Mouse (Mus musculus): ENCODE results near the gene Gm10972. TPM values are rescaled to one million over a fixed set of nuclear protein-coding genes. Genes with fewer than 3 reads are reported as not detected.
A peak's percentile ranks its signal among the peaks of the same experiment; 100 is the strongest.
"Not testable (repeated sequence)": the region's sequence is repeated elsewhere in the genome, so short reads cannot be mapped to it uniquely, and the experiment has no call there.

The Gm10972 gene
- polyA plus RNA-seq, 1 experiment from 2014 or later: not detected

GRCm38 (mm10) chr3:94621740-94622507, 21.0 kb upstream of the Gm10972 start:
- Histone ChIP-seq H3K4me2 (no peak overlapping the region), H3K9ac (no peak overlapping the region), H3K4me3 (replicated peaks) (no peak overlapping the region), H3K27me3 (replicated peaks) (no peaks in the 10 kb centered on the region), H3K9me3 (no peaks in the 10 kb centered on the region), H3K27ac (0 out of 2 replicates have a peak overlapping the region, but pooled peaks have one; percentile 44), H3K4me1 (no peaks in the 10 kb centered on the region; the same call in 1 of the 2 replicates), H3K36me3 (no peaks in the 10 kb centered on the region)
- 72% methylated on average over 11 of the region's 11 CpGs for WGBS
- ATAC-seq (ENCODE audit: insufficient read depth, low FRiP score, low read depth): peak; percentile 80; the same call in 1 of the 2 replicates

- peak; percentile 73 for ATAC-seq (ENCODE audit: insufficient read depth, low FRiP score, low read depth)
- WGBS: 85% methylated on average over 10 of the region's 10 CpGs
- H3K4me2 ChIP-seq: no peak overlapping the region
- H3K9me3 ChIP-seq: no peaks in the 10 kb centered on the region
- H3K4me1 ChIP-seq: no peaks in the 10 kb centered on the region; the same call in 1 of the 2 replicates
- no peak overlapping the region for H3K4me3 ChIP-seq (replicated peaks)
- H3K9ac ChIP-seq: no peak overlapping the region
- no peaks in the 10 kb centered on the region for H3K36me3 ChIP-seq
- no peak overlapping the region for H3K27ac ChIP-seq
- no peaks in the 10 kb centered on the region for H3K27me3 ChIP-seq (replicated peaks)
Measured at GRCm38 (mm10) chr3:94622550-94622949, 20.4 kb upstream of the Gm10972 start.

- H3K4me2 ChIP-seq: no peak overlapping the region
- no peaks in the 10 kb centered on the region for H3K9me3 ChIP-seq
- no peak overlapping the region for H3K4me3 ChIP-seq (replicated peaks)
- no peak overlapping the region for H3K27ac ChIP-seq
- ATAC-seq (ENCODE audit: insufficient read depth, low FRiP score, low read depth): no peak
- no peaks in the 10 kb centered on the region for H3K27me3 ChIP-seq (replicated peaks)
- H3K36me3 ChIP-seq: no peaks in the 10 kb centered on the region
- 88% methylated on average over 4 of the region's 4 CpGs for WGBS
- no peak overlapping the region for H3K9ac ChIP-seq
- no peaks in the 10 kb centered on the region; the same call in 1 of the 2 replicates for H3K4me1 ChIP-seq
Measured at GRCm38 (mm10) chr3:94624281-94624680, 18.6 kb upstream of the Gm10972 start.

GRCm38 (mm10) chr3:94628712-94629111, 14.2 kb upstream of the Gm10972 start:
- Histone ChIP-seq H3K4me3 (replicated peaks) (no peak overlapping the region), H3K27me3 (replicated peaks) (no peaks in the 10 kb centered on the region), H3K4me2 (no peak overlapping the region), H3K9me3 (no peaks in the 10 kb centered on the region), H3K9ac (no peak overlapping the region), H3K27ac (no peak overlapping the region), H3K36me3 (no peaks in the 10 kb centered on the region), H3K4me1 (no peaks in the 10 kb centered on the region)
- ATAC-seq (ENCODE audit: insufficient read depth, low FRiP score, low read depth): no peak
- WGBS: 90% methylated on average over 5 of the region's 5 CpGs

DNA sequence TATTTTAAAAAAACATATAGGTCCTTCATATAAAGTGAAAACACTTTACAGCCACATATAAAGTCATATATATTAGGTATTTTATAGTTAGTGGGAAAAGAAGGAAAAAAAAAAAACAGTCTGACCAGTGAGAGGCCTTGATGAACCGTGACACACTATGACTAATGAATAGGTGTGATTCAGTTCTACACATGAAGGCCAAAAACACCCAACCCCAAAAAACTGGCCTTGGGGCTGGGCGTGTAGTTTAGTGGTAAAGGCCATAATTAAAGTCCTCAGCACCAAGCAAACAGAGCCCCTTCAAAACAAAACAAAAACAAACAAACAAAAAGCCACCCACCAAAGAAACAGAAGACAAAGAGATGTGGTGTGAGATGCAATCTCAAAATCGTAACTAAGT, 13.0 kb upstream of the Gm10972 start:
- no peak overlapping the region for H3K4me3 ChIP-seq (replicated peaks)
- H3K9ac ChIP-seq: no peak overlapping the region
- H3K4me2 ChIP-seq: no peak overlapping the region
- no peak for ATAC-seq (ENCODE audit: insufficient read depth, low FRiP score, low read depth)
- H3K4me1 ChIP-seq: no peaks in the 10 kb centered on the region
- no peaks in the 10 kb centered on the region for H3K36me3 ChIP-seq
- no peaks in the 10 kb centered on the region for H3K27me3 ChIP-seq (replicated peaks)
- WGBS: 76% methylated on average over 3 of the region's 3 CpGs
- H3K9me3 ChIP-seq: no peaks in the 10 kb centered on the region
- H3K27ac ChIP-seq: no peak overlapping the region

DNA sequence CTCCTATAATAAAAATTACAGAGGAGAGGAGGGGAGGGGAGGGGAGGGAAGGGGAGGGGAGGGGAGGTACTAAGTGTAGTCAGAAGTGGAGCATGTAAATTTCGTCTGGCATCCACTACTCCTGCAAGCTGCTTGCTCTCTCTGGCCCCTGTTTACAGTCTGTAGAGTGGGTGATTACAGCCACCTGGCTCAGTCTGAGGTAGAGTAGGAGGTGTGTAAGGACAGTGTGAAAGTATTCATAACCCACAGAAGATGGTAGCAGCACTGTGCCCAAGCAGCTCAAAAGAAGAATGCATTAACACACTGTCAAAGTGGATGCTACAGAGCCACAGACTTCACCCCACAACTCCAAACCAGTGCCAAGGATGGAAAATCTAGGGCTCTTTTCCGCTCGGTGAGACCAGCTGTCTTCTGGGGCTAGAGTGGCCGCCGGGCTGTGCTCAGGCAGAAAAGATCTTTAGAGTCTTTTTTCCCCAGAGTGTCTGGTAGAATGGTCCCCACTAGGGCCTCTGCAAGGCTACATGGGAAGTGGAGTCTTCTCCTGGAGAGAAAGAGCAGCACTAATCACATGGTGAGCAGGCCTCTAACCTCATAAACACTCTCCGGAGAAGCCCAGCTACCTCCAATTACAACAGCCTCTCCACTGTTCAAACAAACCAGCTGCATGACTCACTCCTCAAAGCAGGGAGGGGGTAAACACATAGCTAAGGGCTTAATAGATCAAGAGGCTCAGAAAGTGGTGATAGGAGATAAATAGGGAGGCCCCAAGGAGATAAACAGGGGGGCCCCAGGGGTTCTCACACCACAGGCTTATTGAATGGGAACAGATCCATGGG, 6.1 kb downstream of the Gm10972 start:
- Histone ChIP-seq H3K9ac (no peak overlapping the region), H3K4me3 (replicated peaks) (no peak overlapping the region), H3K36me3 (no peaks in the 10 kb centered on the region), H3K9me3 (no peaks in the 10 kb centered on the region), H3K4me1 (peaks cover 16% of the 10 kb centered on the region), H3K27me3 (replicated peaks) (no peaks in the 10 kb centered on the region), H3K4me2 (peak overlapping the region; percentile 28; the same call in 1 of the 2 replicates), H3K27ac (peak overlapping the region; percentile 74)
- ATAC-seq (ENCODE audit: insufficient read depth, low FRiP score, low read depth): peak; percentile 95
- WGBS: 10% methylated on average over 6 of the region's 6 CpGs

GRCm38 (mm10) chr3:94650409-94650808, 7.5 kb downstream of the Gm10972 start:
- Histone ChIP-seq H3K4me1 (peaks cover 16% of the 10 kb centered on the region), H3K4me3 (replicated peaks) (no peak overlapping the region), H3K27me3 (replicated peaks) (no peaks in the 10 kb centered on the region), H3K9ac (no peak overlapping the region), H3K4me2 (no peak overlapping the region), H3K27ac (peak overlapping the region; percentile 74; the same call in 1 of the 2 replicates), H3K36me3 (no peaks in the 10 kb centered on the region), H3K9me3 (no peaks in the 10 kb centered on the region)
- 68% methylated on average over 7 of the region's 7 CpGs for WGBS
- ATAC-seq (ENCODE audit: insufficient read depth, low FRiP score, low read depth): no peak

DNA sequence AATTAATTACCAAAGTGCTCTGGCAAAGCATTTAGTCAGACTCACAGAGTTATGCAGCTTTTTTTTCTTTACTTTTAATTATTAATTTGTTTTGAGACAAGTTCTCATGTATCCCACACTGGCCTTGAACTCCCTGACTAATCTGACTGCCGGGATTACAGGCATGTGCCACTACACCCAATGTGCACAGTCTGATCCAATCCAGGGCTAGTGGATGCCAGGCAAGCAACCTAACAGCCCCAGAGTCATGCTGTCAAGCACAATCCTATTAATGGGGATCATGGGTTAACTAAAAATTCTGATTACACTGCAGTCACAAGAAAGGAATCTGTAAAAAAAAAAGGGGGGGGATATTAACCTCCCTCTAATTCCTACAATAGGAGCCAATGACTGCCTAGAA, 11.1 kb downstream of the Gm10972 start:
- not testable (repeated sequence) for H3K9me3 ChIP-seq; H3K27me3 ChIP-seq (replicated peaks); ATAC-seq (ENCODE audit: insufficient read depth, low FRiP score, low read depth); H3K4me2 ChIP-seq; H3K9ac ChIP-seq; H3K36me3 ChIP-seq; H3K27ac ChIP-seq; H3K4me3 ChIP-seq (replicated peaks)
- WGBS: 76% methylated on average over 1 of the region's 1 CpGs
- peaks cover 17% of the 10 kb centered on the region for H3K4me1 ChIP-seq

GRCm38 (mm10) chr3:94657852-94658739, 15.2 kb downstream of the Gm10972 start:
- peak overlapping the region; percentile 45 for H3K4me3 ChIP-seq (replicated peaks)
- H3K9ac ChIP-seq: 0 out of 2 replicates have a peak overlapping the region, but pooled peaks have one; percentile 34
- H3K27ac ChIP-seq; H3K9me3 ChIP-seq; H3K4me1 ChIP-seq; H3K36me3 ChIP-seq; H3K27me3 ChIP-seq (replicated peaks): not testable (repeated sequence)
- peak; percentile 42; the same call in 1 of the 2 replicates for ATAC-seq (ENCODE audit: insufficient read depth, low FRiP score, low read depth)
- 4% methylated on average over 25 of the region's 47 CpGs for WGBS
- peak overlapping the region; percentile 71 for H3K4me2 ChIP-seq

DNA sequence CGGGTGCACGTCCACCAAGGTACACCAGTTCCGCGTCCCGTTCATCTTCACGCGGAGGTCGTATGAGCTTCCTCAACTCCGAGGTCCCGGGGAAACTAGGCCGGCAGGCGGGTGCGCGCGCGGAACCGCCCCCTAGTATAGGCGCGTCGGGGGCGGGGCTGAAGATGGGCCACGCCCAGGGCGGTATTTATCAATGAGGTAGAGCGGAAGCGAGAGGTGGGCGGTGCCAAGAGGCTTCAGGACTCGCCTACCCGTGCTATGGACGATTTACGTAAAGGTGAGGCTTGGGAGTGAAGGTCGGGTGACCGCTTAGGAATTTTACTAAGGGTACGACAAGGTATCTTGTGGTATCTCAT, 15.8 kb downstream of the Gm10972 start, which contains the start of gene Tuft1:
Gene Tuft1, minus strand, starts transcription at position 133 of the 356 bp plus-strand sequence.
- peak within 1 kb of the TSS; percentile 75 for H3K27ac ChIP-seq
- 0 out of 2 replicates have a peak within 1 kb of the TSS, but pooled peaks have one; percentile 34 for H3K9ac ChIP-seq
- H3K4me2 ChIP-seq: peak within 1 kb of the TSS; percentile 71
- not testable (repeated sequence) for H3K36me3 ChIP-seq; H3K27me3 ChIP-seq (replicated peaks); H3K9me3 ChIP-seq; H3K4me1 ChIP-seq
- WGBS: 0% methylated on average over 19 of the region's 33 CpGs
- H3K4me3 ChIP-seq (replicated peaks): peak within 1 kb of the TSS; percentile 45
- ATAC-seq (ENCODE audit: insufficient read depth, low FRiP score, low read depth): peak; percentile 92

GRCm38 (mm10) chr3:94659142-94659748, 16.3 kb downstream of the Gm10972 start:
- peak; percentile 87 for ATAC-seq (ENCODE audit: insufficient read depth, low FRiP score, low read depth)
- not testable (repeated sequence) for H3K9me3 ChIP-seq; H3K9ac ChIP-seq; H3K27me3 ChIP-seq (replicated peaks); H3K36me3 ChIP-seq; H3K4me1 ChIP-seq
- Histone ChIP-seq H3K27ac (peak overlapping the region; percentile 75), H3K4me3 (replicated peaks) (peak overlapping the region; percentile 17; the same call in 1 of the 2 replicates), H3K4me2 (peak overlapping the region; percentile 43)
- 29% methylated on average over 8 of the region's 10 CpGs for WGBS

Measured in stomach, embryonic 15.5 days (tissue).